Mouse (Mus musculus) CH12.LX (cell line): ENCODE measurements around the gene Nrp2. TPM values are rescaled to one million over a fixed set of nuclear protein-coding genes. Genes with fewer than 3 reads are reported as not detected.

Experiments used
- DNase-seq: peaks from one replicate; pipeline ENCODE4 v3.0.0-alpha.2; 2013; ENCODE audit errors: extremely low read depth
- H3K27ac ChIP-seq: 2 replicates; pipeline ENCODE4 v1.5.1; 2012; ENCODE audit warnings: low read depth, mild to moderate bottlenecking, control low read depth, moderate library complexity; ENCODE audit not compliant: insufficient read depth
- H3K27me3 ChIP-seq: replicated peaks from 2 replicates; pipeline ENCODE3; 2012; ENCODE audit warnings: inconsistent platforms
- H3K36me3 ChIP-seq, 2 experiments: replicated peaks in 1 of 2; 2 replicates each; pipeline versions ENCODE3 to v1.6.1; 2012; ENCODE audit warnings: inconsistent platforms in 1 of 2, low read length in 1 of 2, mild to moderate bottlenecking in 1 of 2, mixed read lengths in 1 of 2, moderate library complexity in 1 of 2; ENCODE audit not compliant: control insufficient read depth in 1 of 2, insufficient read depth in 1 of 2
- H3K4me1 ChIP-seq, 2 experiments: 2 replicates each; pipeline ENCODE4 v1.6.1; 2012; ENCODE audit warnings: inconsistent platforms in 1 of 2, moderate library complexity in 1 of 2; ENCODE audit not compliant: insufficient read depth in 2 of 2, control insufficient read depth in 1 of 2
- H3K4me2 ChIP-seq: 2 replicates; pipeline ENCODE4 v1.6.1; 2012; ENCODE audit warnings: low read depth, mild to moderate bottlenecking, control low read depth; ENCODE audit not compliant: poor library complexity, insufficient read depth, severe bottlenecking
- H3K4me3 ChIP-seq, 3 experiments: fragments of 150-350 bp in 1 of 3; sonication (generic) in 1 of 3; replicated peaks in 1 of 3; 2 replicates each; pipeline versions ENCODE3 to v1.5.1; 2011 to 2012; ENCODE audit warnings: low read depth in 2 of 3, low read length in 2 of 3, mild to moderate bottlenecking in 2 of 3, moderate library complexity in 2 of 3, control low read depth in 1 of 3, improper control_type of control experiment in 1 of 3, inconsistent platforms in 1 of 3, mixed read lengths in 1 of 3; ENCODE audit not compliant: poor library complexity in 1 of 3
- H3K79me2 ChIP-seq: replicated peaks from 2 replicates; pipeline ENCODE4 v1.6.1; 2012; ENCODE audit warnings: mild to moderate bottlenecking, moderate library complexity; ENCODE audit not compliant: control insufficient read depth, poor library complexity, insufficient read depth, severe bottlenecking; ENCODE audit errors: extremely low read depth
- H3K9ac ChIP-seq: 2 replicates; pipeline ENCODE4 v1.6.1; 2012; ENCODE audit warnings: low read depth, mild to moderate bottlenecking, control low read depth, moderate library complexity; ENCODE audit not compliant: insufficient read depth
- H3K9me3 ChIP-seq: replicated peaks from 2 replicates; pipeline ENCODE3; 2012; ENCODE audit warnings: low read length, inconsistent platforms, mixed read lengths
- CHD1 ChIP-seq: IDR thresholded peaks from 2 replicates; pipeline ENCODE4 v1.6.1; 2012; ENCODE audit warnings: low read depth, low read length, improper control_type of control experiment, inconsistent platforms
- CHD2 ChIP-seq: IDR thresholded peaks from 2 replicates; pipeline ENCODE4 v1.6.1; 2011; ENCODE audit warnings: low read length, improper control_type of control experiment
- GABPA ChIP-seq: IDR thresholded peaks from 2 replicates; pipeline ENCODE4 v1.6.1; 2012; ENCODE audit warnings: low read depth, low read length, improper control_type of control experiment, inconsistent platforms; ENCODE audit not compliant: insufficient replicate concordance
- HCFC1 ChIP-seq: IDR thresholded peaks from 2 replicates; pipeline ENCODE4 v1.6.1; 2012; ENCODE audit warnings: low read depth, mild to moderate bottlenecking, inconsistent platforms, low read length, improper control_type of control experiment
- IRF4 ChIP-seq: IDR thresholded peaks from 2 replicates; pipeline ENCODE4 v1.6.1; 2014; ENCODE audit warnings: low read depth, mild to moderate bottlenecking, inconsistent platforms, low read length, improper control_type of control experiment
- JUN ChIP-seq: IDR thresholded peaks from 2 replicates; pipeline ENCODE4 v1.6.1; 2011; ENCODE audit warnings: low read depth, mild to moderate bottlenecking, low read length, improper control_type of control experiment, moderate library complexity; ENCODE audit not compliant: insufficient read depth
- JUND ChIP-seq: conservative IDR thresholded peaks from 2 replicates; pipeline ENCODE4 v1.6.1; 2011; ENCODE audit warnings: low read depth, low read length, improper control_type of control experiment
- MAFK ChIP-seq: IDR thresholded peaks from 2 replicates; pipeline ENCODE4 v1.6.1; 2011; ENCODE audit warnings: low read length, improper control_type of control experiment; ENCODE audit not compliant: insufficient replicate concordance
- MAX ChIP-seq: IDR thresholded peaks from 2 replicates; pipeline ENCODE4 v1.6.1; 2011; ENCODE audit warnings: low read length, improper control_type of control experiment
- MAZ ChIP-seq: IDR thresholded peaks from 2 replicates; pipeline ENCODE4 v1.6.1; 2012; ENCODE audit warnings: low read depth, mild to moderate bottlenecking, inconsistent platforms, low read length, improper control_type of control experiment, moderate library complexity
- MEF2A ChIP-seq: IDR thresholded peaks from 2 replicates; pipeline ENCODE4 v1.6.1; 2014; ENCODE audit warnings: low read depth, mild to moderate bottlenecking, inconsistent platforms, low read length, improper control_type of control experiment, borderline replicate concordance
- MXI1 ChIP-seq: IDR thresholded peaks from 2 replicates; pipeline ENCODE4 v1.6.1; 2011; ENCODE audit warnings: mild to moderate bottlenecking, low read depth, low read length, improper control_type of control experiment
- MYC ChIP-seq: IDR thresholded peaks from 2 replicates; pipeline ENCODE4 v1.6.1; 2011; ENCODE audit warnings: low read depth, mild to moderate bottlenecking, improper control_type of control experiment, low read length
- NELFE ChIP-seq: IDR thresholded peaks from 2 replicates; pipeline ENCODE4 v1.6.1; 2011; ENCODE audit warnings: low read depth, low read length, improper control_type of control experiment
- NRF1 ChIP-seq: IDR thresholded peaks from 2 replicates; pipeline ENCODE4 v1.6.1; 2014; ENCODE audit warnings: low read depth, mild to moderate bottlenecking, inconsistent platforms, low read length, improper control_type of control experiment, moderate library complexity
- PAX5 ChIP-seq: IDR thresholded peaks from 2 replicates; pipeline ENCODE4 v1.6.1; 2012; ENCODE audit warnings: low read length, inconsistent platforms, mixed read lengths
- SIN3A ChIP-seq: IDR thresholded peaks from 2 replicates; pipeline ENCODE4 v1.6.1; 2012; ENCODE audit warnings: low read length, improper control_type of control experiment, inconsistent platforms
- SMC3 ChIP-seq: IDR thresholded peaks from 2 replicates; pipeline ENCODE4 v1.6.1; 2011; ENCODE audit warnings: low read depth, low read length, improper control_type of control experiment
- TBP ChIP-seq: conservative IDR thresholded peaks from 2 replicates; pipeline ENCODE4 v1.6.1; 2011; ENCODE audit warnings: low read depth, low read length, improper control_type of control experiment
- TCF12 ChIP-seq: IDR thresholded peaks from 2 replicates; pipeline ENCODE4 v1.6.1; 2014; ENCODE audit warnings: low read depth, mild to moderate bottlenecking, inconsistent platforms, low read length, improper control_type of control experiment
- UBTF ChIP-seq: IDR thresholded peaks from 2 replicates; pipeline ENCODE4 v1.6.1; 2012; ENCODE audit warnings: low read depth, mild to moderate bottlenecking, inconsistent platforms, low read length, improper control_type of control experiment, moderate library complexity
- USF1 ChIP-seq: IDR thresholded peaks from 2 replicates; pipeline ENCODE4 v1.6.1; 2014; ENCODE audit warnings: low read depth, mild to moderate bottlenecking, inconsistent platforms, low read length, improper control_type of control experiment
- USF2 ChIP-seq: conservative IDR thresholded peaks from 2 replicates; pipeline ENCODE4 v1.6.1; 2011; ENCODE audit warnings: low read depth, low read length, improper control_type of control experiment
- ZKSCAN1 ChIP-seq: IDR thresholded peaks from 2 replicates; pipeline ENCODE4 v1.6.1; 2012; ENCODE audit warnings: low read depth, inconsistent platforms, low read length, improper control_type of control experiment, borderline replicate concordance
- ZMIZ1 ChIP-seq: IDR thresholded peaks from 2 replicates; pipeline ENCODE4 v1.6.1; 2012; ENCODE audit warnings: low read depth, mild to moderate bottlenecking, inconsistent platforms, low read length, improper control_type of control experiment
- ZNF384 ChIP-seq: IDR thresholded peaks from 2 replicates; pipeline ENCODE4 v1.6.1; 2012; ENCODE audit warnings: low read depth, low read length, improper control_type of control experiment, inconsistent platforms
- dilution Hi-C: fragments of 300-500 bp; cut with MboI; formaldehyde crosslinking; loops from 2 replicates; pipeline ENCODE4 v1.14.3; 2020; ENCODE audit warnings: low sequenced_read_pairs; ENCODE audit not compliant: extremely low pct_unique_long_range_greater_than_20kb, extremely low pct_ligation_motif_present
- in situ Hi-C: fragments of 300-500 bp; cut with MboI; formaldehyde crosslinking; loops from 3 replicates; pipeline ENCODE4 v1.14.3; 2019; ENCODE audit warnings: low sequenced_read_pairs, low pct_ligation_motif_present, low pct_unique_long_range_greater_than_20kb, mixed read lengths
- polyA plus RNA-seq: library from polyadenylated mRNA; unstranded; fragments of >175 nt; gene quantifications from 2 replicates; pipeline ENCODE4 v1.2.1, GENCODE M21; 2012; ENCODE audit warnings: low read depth; ENCODE audit not compliant: insufficient read length
- total RNA-seq, 2 experiments: library from RNA; depleted of rRNA; stranded (reverse); fragments of 300-350 nt in 1 of 2; fragments of >200 nt in 1 of 2; gene quantifications; 2 replicates each; pipeline ENCODE4 v1.2.3; 2012 to 2014

Nrp2 gene
- total and polyA plus RNA-seq, 3 experiments = 16.4 to 24.4 (median 17.3) TPM

DNA sequence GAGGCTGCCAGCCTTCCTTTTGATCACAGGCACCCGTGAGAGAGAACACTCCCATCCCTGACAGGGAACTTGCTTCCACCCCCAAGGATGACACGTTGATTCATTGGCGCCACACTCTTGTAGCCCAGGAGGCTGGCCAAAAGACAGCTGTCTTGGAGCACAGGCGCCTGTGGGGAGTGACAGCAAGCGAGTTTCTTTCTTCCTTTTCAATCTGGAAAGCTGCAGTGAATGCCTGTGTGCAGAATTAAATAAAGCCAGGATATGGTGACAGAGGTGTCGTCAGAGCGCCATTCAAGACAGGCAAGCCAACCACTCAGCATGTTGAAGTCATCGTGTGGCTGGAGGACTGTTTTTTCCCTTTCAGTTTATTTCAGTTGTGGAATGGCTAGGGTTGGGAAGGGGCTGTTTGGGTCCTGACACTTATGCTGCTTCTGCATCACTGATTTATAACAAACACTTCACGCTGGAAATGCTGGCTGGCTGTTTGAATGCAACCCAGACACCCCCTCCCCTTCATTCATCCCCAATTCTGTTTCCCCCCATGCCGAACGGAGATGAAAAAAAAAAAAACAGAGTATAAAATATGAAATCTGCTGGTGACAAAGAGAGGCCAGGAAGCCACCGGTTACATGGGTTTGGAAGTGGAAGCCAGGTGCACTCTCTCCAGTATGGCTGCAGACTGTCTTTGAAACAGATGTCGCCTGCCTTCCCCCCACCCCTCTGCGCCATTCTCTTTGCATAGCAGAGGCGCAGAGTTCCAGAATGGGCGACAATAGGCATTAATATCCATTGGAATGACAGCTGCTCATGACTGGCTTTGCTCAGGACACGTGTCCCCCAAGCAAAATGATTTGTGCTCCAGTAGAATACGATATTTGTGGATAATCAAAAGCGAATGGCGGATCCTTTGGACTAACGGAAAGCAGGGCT lies 20.4 kb upstream of the Nrp2 start:
- Histone ChIP-seq H3K4me3 (no peak overlapping the region), H3K36me3 (no peaks in the 10 kb centered on the region), H3K27me3 (no peaks in the 10 kb centered on the region), H3K79me2 (no peaks in the 10 kb centered on the region)
- TF ChIP-seq TCF12 (no peak), IRF4 (no peak), USF1 (no peak), MXI1 (no peak), USF2 (no peak), MEF2A (no peak), CHD2 (no peak), MYC (no peak), MAX (no peak), NRF1 (no peak), NELFE (no peak), ZNF384 (no peak), SMC3 (no peak), ZKSCAN1 (no peak)
- TF ChIP-seq, all 38 proteins: peak for 0
- DNase-seq = no peak
- Histone ChIP-seq H3K4me1 (peaks cover 0 to 12% of the 10 kb centered on the region in 2 experiments; a peak in 1 of 4 replicates), H3K27ac (no peak overlapping the region), H3K9me3 (peaks cover 3% of the 10 kb centered on the region), H3K9ac (no peak overlapping the region), H3K4me2 (no peak overlapping the region)
- dilution Hi-C loops (no loop called here), in situ Hi-C loops (no loop called here)

DNA sequence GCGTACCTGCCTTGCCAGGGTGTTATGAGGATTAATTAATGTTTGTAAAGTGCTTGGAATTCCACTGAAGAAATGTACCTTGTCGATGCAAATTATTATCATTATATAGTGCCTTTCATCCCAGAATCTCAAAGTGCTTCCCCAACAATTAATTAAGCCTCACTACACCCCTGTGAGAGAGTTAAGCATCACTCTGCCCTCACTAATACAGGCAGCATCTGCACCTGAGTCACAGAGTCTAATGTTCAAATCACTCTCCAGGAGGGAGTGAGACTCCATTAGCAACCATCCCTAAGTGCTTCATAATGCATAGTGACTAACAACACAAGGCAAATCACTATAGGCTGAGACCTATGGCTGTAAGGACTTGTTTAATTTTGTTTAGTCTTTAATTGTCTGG lies 19.6 kb upstream of the Nrp2 start:
- no peaks in the 10 kb centered on the region for H3K36me3 ChIP-seq
- no peak overlapping the region for H3K27ac ChIP-seq
- H3K4me3 ChIP-seq = no peak overlapping the region
- no peaks in the 10 kb centered on the region for H3K9me3 ChIP-seq
- DNase-seq = no peak
- no peak overlapping the region for H3K9ac ChIP-seq
- no peaks in the 10 kb centered on the region for H3K27me3 ChIP-seq
- in situ Hi-C loops (no loop called here), dilution Hi-C loops (no loop called here)
- H3K4me2 ChIP-seq = no peak overlapping the region
- H3K4me1 ChIP-seq = peaks cover 0 to 12% of the 10 kb centered on the region in 2 experiments; a peak in 1 of 4 replicates
- TF ChIP-seq MXI1 (no peak), JUND (no peak), SIN3A (no peak), ZMIZ1 (no peak), MAFK (no peak), CHD1 (no peak), TCF12 (no peak), GABPA (no peak), JUN (no peak), TBP (no peak), MYC (no peak), MEF2A (no peak), UBTF (no peak), MAZ (no peak), PAX5 (no peak), HCFC1 (no peak)
- no peaks in the 10 kb centered on the region for H3K79me2 ChIP-seq
